Mouse (Mus musculus) hindbrain, embryonic 16.5 days (tissue): ENCODE data around the gene Isoc2a. TPM values are rescaled to one million over a fixed set of nuclear protein-coding genes. Genes with fewer than 3 reads are reported as not detected.

Experiments
- ATAC-seq: fragments of 200-750 bp; cut with Nextera tagmentation; 2 replicates; pipeline ENCODE4 v1.8.0; 2017; ENCODE audit warnings: moderate TSS enrichment, moderate library complexity
- H3K27ac ChIP-seq: fragments of 300-500 bp; sonication (generic); 2 replicates; pipeline ENCODE4 v1.5.1; 2014; ENCODE audit warnings: low read depth, mild to moderate bottlenecking, control low read depth, low read length, moderate library complexity
- H3K27me3 ChIP-seq: fragments of 300-500 bp; sonication (generic); replicated peaks from 2 replicates; pipeline ENCODE4 v1.6.1; 2014; ENCODE audit warnings: low read length; ENCODE audit not compliant: control insufficient read depth, insufficient read depth
- H3K36me3 ChIP-seq: fragments of 300-500 bp; sonication (generic); 2 replicates; pipeline ENCODE4 v1.6.1; 2014; ENCODE audit warnings: mild to moderate bottlenecking, low read length, moderate library complexity, mixed read lengths; ENCODE audit not compliant: control insufficient read depth, insufficient read depth
- H3K4me1 ChIP-seq: fragments of 300-500 bp; sonication (generic); 2 replicates; pipeline ENCODE4 v1.6.1; 2014; ENCODE audit warnings: low read depth, low read length; ENCODE audit not compliant: control insufficient read depth, insufficient read depth
- H3K4me2 ChIP-seq: fragments of 300-500 bp; sonication (generic); 2 replicates; pipeline ENCODE4 v1.6.1; 2014; ENCODE audit warnings: mild to moderate bottlenecking, low read length, control low read depth, moderate library complexity
- H3K4me3 ChIP-seq: fragments of 300-500 bp; sonication (generic); 2 replicates; pipeline ENCODE4 v1.5.1; 2014; ENCODE audit warnings: mild to moderate bottlenecking, low read length, control low read depth, moderate library complexity
- H3K9ac ChIP-seq: fragments of 300-500 bp; sonication (generic); 2 replicates; pipeline ENCODE4 v1.6.1; 2014; ENCODE audit warnings: low read depth, mild to moderate bottlenecking, control low read depth, low read length, moderate library complexity
- H3K9me3 ChIP-seq: fragments of 300-500 bp; sonication (generic); 2 replicates; pipeline ENCODE4 v1.6.1; 2014; ENCODE audit warnings: mild to moderate bottlenecking, low read length, moderate library complexity; ENCODE audit not compliant: control insufficient read depth
- WGBS: fragments of 180-500 bp; shearing (Covaris S2); extraction: QIAGEN DNeasy Blood & Tissue Kit; methylation state at CpG from one replicate; pipeline ENCODE4 v1.1.7; 2014; 5-methylcytosine and 5-hydroxymethylcytosine counted together
- polyA plus RNA-seq: library from polyadenylated mRNA; unstranded; fragments of >200 nt; fragmentation: Nextera tagmentation; extraction: Ambion mirVana; gene quantifications from 2 replicates; pipeline ENCODE4 v1.2.1, GENCODE M21; 2015

Isoc2a gene
- polyA plus RNA-seq, 1 experiment from 2014 or later, result 0.93 TPM

- H3K4me1 ChIP-seq, result peaks cover 48% of the 10 kb centered on the region
- no peak for ATAC-seq
Measured at GRCm38 (mm10) chr7:4920496-4920895, 43.5 kb downstream of the Isoc2a start.

GRCm38 (mm10) chr7:4920976-4921823 is 44.2 kb downstream of the Isoc2a start:
- peak overlapping the region; percentile 85 for H3K4me2 ChIP-seq
- H3K9ac ChIP-seq, result peak overlapping the region; percentile 41
- H3K4me3 ChIP-seq, result no peak overlapping the region
- H3K36me3 ChIP-seq, result peaks cover 24% of the 10 kb centered on the region
- H3K4me1 ChIP-seq, result peaks cover 49% of the 10 kb centered on the region
- peak overlapping the region; percentile 94 for H3K27ac ChIP-seq
- 59% methylated on average over 22 of the region's 23 CpGs for WGBS
- H3K27me3 ChIP-seq, result no peaks in the 10 kb centered on the region
- no peaks in the 10 kb centered on the region for H3K9me3 ChIP-seq
- ATAC-seq, result no peak

More at GRCm38 (mm10) chr7:4920496-4920895, 43.5 kb downstream of the Isoc2a start:
- Histone ChIP-seq H3K4me3 (no peak overlapping the region), H3K27ac (peak overlapping the region; percentile 94; the same call in 1 of the 2 replicates), H3K4me2 (no peak overlapping the region), H3K9me3 (no peaks in the 10 kb centered on the region), H3K9ac (peak overlapping the region; percentile 41; the same call in 1 of the 2 replicates), H3K27me3 (no peaks in the 10 kb centered on the region), H3K36me3 (peaks cover 24% of the 10 kb centered on the region)
- WGBS, result 93% methylated on average over 19 of the region's 19 CpGs

GRCm38 (mm10) chr7:4921824-4922482 is 45.0 kb downstream of the Isoc2a start, which contains the start of gene Nat14:
TSS of gene Nat14 (plus strand) at chr7:4922028.
- Histone ChIP-seq H3K4me2 (peak within 1 kb of the TSS; percentile 85), H3K27me3 (no peaks in the 10 kb centered on the region), H3K9ac (peak within 1 kb of the TSS; percentile 64), H3K36me3 (peaks cover 24% of the 10 kb centered on the region), H3K4me3 (peak within 1 kb of the TSS; percentile 42), H3K9me3 (no peaks in the 10 kb centered on the region), H3K27ac (peak within 1 kb of the TSS; percentile 94), H3K4me1 (peaks cover 42% of the 10 kb centered on the region)
- 25% methylated on average over 8 of the region's 8 CpGs for WGBS
- no peak; the same call in 1 of the 2 replicates for ATAC-seq

GRCm38 (mm10) chr7:4922508-4922907 is 45.6 kb downstream of the Isoc2a start:
- no peaks in the 10 kb centered on the region for H3K9me3 ChIP-seq
- ATAC-seq, result peak; percentile 81
- H3K4me3 ChIP-seq, result peak overlapping the region; percentile 42
- no peaks in the 10 kb centered on the region for H3K27me3 ChIP-seq
- peak overlapping the region; percentile 94 for H3K27ac ChIP-seq
- under 1% methylated on average over 12 of the region's 14 CpGs for WGBS
- peaks cover 38% of the 10 kb centered on the region for H3K4me1 ChIP-seq
- H3K36me3 ChIP-seq, result peaks cover 24% of the 10 kb centered on the region
- H3K4me2 ChIP-seq, result peak overlapping the region; percentile 85
- peak overlapping the region; percentile 64 for H3K9ac ChIP-seq

GRCm38 (mm10) chr7:4922931-4923565 is 46.1 kb downstream of the Isoc2a start:
- Histone ChIP-seq H3K9me3 (no peaks in the 10 kb centered on the region), H3K27ac (peak overlapping the region; percentile 94), H3K4me3 (peak overlapping the region; percentile 42), H3K4me2 (peak overlapping the region; percentile 85), H3K4me1 (peaks cover 38% of the 10 kb centered on the region), H3K27me3 (no peaks in the 10 kb centered on the region), H3K36me3 (peaks cover 24% of the 10 kb centered on the region), H3K9ac (peak overlapping the region; percentile 76)
- under 1% methylated on average over 14 of the region's 14 CpGs for WGBS
- ATAC-seq, result peak; percentile 59

- H3K36me3 ChIP-seq, result peaks cover 21% of the 10 kb centered on the region
- WGBS, result 4% methylated on average over 37 of the region's 37 CpGs
- H3K4me2 ChIP-seq, result peak overlapping the region; percentile 85
- peak overlapping the region; percentile 76 for H3K9ac ChIP-seq
- no peaks in the 10 kb centered on the region for H3K27me3 ChIP-seq
- H3K27ac ChIP-seq, result peak overlapping the region; percentile 94
- H3K9me3 ChIP-seq, result no peaks in the 10 kb centered on the region
- H3K4me3 ChIP-seq, result peak overlapping the region; percentile 42
- peak; percentile 10 for ATAC-seq
- H3K4me1 ChIP-seq, result peaks cover 38% of the 10 kb centered on the region
Measured at GRCm38 (mm10) chr7:4923586-4924364, 46.8 kb downstream of the Isoc2a start.

GRCm38 (mm10) chr7:4924483-4924882 is 47.5 kb downstream of the Isoc2a start:
- Histone ChIP-seq H3K27ac (peak overlapping the region; percentile 94), H3K4me3 (peak overlapping the region; percentile 42), H3K27me3 (no peaks in the 10 kb centered on the region), H3K36me3 (peaks cover 15% of the 10 kb centered on the region), H3K9me3 (no peaks in the 10 kb centered on the region), H3K4me2 (peak overlapping the region; percentile 85), H3K4me1 (peaks cover 38% of the 10 kb centered on the region), H3K9ac (peak overlapping the region; percentile 76)
- 4% methylated on average over 4 of the region's 4 CpGs for WGBS
- no peak for ATAC-seq

- no peak for ATAC-seq
- H3K36me3 ChIP-seq, result peaks cover 11% of the 10 kb centered on the region
- no peaks in the 10 kb centered on the region for H3K9me3 ChIP-seq
- H3K27me3 ChIP-seq, result no peaks in the 10 kb centered on the region
- H3K27ac ChIP-seq, result peak overlapping the region; percentile 94
- no peak overlapping the region for H3K9ac ChIP-seq
- peak overlapping the region; percentile 85 for H3K4me2 ChIP-seq
- peaks cover 38% of the 10 kb centered on the region for H3K4me1 ChIP-seq
- 3% methylated on average over 3 of the region's 4 CpGs for WGBS
- no peak overlapping the region for H3K4me3 ChIP-seq
Measured at GRCm38 (mm10) chr7:4924891-4925301, 47.9 kb downstream of the Isoc2a start.
